Mouse (Mus musculus): ENCODE measurements at regions not wholly inside any gene's neighbourhood (a gene's known extent, or its start where the extent isn't known, plus 50 kb on each side); places are given as distances from the start of the nearest gene placed in this dataset.
"Not testable (repeated sequence)": the region's sequence is repeated elsewhere in the genome, so short reads cannot be mapped to it uniquely, and the experiment has no call there.

DNA sequence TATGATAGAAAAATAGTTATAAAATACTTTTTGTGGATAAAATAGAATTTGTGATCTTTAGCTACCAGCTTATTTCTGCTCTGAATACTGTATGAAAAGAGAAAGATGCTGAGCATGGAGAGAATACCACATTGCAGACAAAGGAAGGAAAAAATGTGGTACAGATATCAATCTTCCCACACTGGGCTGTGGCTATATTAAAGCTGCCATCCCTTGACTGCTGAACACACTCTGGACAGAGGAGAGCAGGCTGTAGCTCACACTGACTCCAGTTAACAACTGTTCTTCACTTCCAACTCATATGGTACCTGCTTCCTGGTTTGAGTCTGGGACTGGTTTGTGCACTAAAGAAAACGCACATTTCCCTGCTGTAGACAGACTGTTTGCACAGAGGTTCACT, 76.7 kb upstream of the Try4 start:
- no peak for DNase-seq

DNA sequence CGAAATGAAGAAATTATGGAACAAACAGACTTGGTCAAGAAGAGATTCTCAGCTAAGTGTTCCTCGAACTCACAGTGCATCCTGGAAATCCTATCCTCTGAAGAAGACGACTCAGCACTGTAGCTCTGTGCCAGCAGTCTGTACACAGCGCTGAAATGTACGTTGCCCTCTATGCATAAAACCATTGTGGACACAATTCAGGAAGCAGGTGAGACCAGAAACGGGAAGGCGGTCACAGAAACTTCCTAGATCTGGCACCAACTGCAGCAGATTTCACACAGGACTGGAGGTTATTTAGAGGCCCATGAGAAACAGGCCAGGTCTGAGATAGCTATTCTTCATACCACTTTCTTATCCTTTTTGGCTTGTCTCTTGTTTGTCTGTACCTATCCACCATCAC, 83.7 kb upstream of the Try4 start:
- DNase-seq: no peak

- no peak for DNase-seq
Observed at GRCm38 (mm10) chr6:41215857-41216256, 86.2 kb upstream of the Try4 start.

- DNase-seq: no peak
Observed at GRCm38 (mm10) chr6:41205864-41206263, 96.2 kb upstream of the Try4 start.

GRCm38 (mm10) chr6:41202882-41203281, 99.2 kb upstream of the Try4 start:
- no peak for DNase-seq

- DNase-seq: no peak
Observed at GRCm38 (mm10) chr6:41202302-41202701, 99.8 kb upstream of the Try4 start.

DNA sequence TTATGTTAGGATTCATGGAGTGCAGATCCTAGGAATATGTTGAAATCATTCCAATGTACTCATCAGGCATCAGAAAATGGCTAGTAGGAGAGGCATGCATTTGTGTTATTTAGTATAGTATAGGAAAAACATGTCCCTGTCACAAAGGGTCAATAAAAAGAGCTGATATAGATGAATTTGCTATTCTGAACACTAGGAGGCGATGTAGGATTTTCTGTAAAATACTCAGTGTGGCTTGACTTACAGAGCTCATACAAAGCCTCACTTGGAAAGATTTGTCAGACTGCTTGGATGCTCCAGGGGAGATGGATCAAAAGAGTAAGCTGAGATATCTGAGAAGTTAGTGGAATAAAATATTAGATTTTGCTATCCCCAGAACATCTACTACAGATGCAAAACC, 107.6 kb upstream of the Try4 start:
- peak; percentile 4 for DNase-seq

DNA sequence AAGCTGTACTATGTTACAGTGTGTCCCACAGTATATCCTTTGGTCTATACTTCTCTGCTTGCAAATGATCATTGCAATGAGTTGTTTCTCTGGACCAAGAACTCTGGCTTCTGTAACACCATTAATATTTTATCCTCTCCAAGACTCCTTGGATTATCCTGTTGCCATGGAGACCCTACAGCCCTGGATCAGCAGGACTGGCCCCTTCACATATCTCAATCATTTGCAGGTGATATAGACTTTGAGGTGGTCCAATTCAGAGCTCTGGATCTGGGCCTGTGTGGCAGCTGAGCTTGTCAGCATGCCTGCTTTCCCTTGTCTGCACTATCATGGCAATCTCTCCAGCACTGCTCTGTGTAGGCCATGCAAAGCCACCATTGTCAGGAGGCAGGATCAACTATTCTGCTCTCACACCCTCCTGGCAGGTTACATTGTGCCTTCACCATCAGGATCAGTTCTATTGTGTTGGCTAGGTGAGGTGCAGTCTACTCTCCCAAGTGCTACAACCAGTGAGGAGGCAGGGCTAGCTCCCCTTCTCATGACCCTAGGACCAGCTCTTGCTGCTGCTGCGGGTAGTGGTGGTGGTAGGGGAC, 110.2 kb upstream of the Try4 start:
- no peak for DNase-seq

- DNase-seq: no peak
Observed at GRCm38 (mm10) chr6:41188910-41189309, 113.2 kb upstream of the Try4 start.

DNA sequence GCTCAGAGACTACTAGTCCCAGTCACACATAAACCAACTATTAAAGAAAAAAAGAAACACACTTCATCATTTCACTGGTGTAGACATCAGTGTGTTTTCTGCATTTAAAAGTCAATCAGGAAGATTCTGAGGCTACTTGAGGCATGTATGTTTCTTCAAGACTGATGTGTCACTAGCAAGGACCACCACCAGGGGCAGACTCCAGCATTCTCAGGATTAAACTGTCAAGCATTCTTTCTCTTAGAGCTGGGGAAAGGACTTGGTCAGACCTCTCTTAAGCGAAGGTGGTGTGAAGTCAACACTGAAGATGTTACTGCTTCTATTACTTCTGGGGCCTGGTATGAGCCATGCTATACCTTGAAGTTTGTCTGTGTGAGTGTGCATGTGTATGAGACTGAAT, 114.1 kb upstream of the Try4 start:
- DNase-seq: no peak

DNA sequence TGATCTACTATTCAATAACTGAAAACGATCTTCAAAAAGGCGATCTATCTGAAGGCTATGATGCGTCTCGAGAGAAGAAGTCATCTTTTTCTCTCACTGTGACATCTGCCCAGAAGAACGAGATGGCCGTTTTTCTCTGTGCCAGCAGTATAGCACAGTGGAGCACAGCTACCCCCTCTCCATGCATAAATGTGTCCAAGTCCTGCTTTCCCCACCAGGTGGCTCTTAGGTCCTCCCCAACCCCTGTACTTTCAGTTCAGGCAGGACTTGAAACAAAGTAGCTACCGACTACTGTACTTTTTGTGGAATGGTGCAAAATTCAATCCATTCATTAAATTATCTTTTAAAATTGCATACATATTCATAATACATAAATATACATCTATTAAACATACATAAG, 123.2 kb upstream of the Try4 start:
- DNase-seq: no peak

- no peak for DNase-seq
Observed at GRCm38 (mm10) chr6:41178019-41178418, 124.0 kb upstream of the Try4 start.

DNA sequence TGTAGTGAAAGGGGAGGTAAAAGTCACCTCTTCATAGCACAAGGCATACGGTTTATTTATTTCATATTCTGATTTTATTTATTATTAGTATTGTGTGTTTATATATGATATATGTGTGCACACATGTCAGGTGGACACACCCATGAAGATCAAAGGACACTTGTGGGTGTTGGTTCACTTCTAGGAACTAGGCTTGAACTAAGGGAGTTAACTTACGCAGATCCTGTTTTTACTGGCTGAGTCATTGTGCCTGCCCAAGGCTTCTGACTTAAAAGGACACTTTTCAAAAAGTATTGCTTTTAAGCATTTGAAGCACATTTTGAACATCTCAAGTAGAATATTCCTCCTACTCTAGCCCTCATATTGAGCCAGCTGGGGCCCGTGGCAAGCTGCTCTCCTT, 124.9 kb upstream of the Try4 start:
- DNase-seq: no peak

- DNase-seq: no peak
Observed at GRCm38 (mm10) chr6:41176034-41176433, 126.0 kb upstream of the Try4 start.

- no peak for DNase-seq
Observed at GRCm38 (mm10) chr6:41163491-41163890, 128.2 kb upstream of the 2210010C04Rik start.

DNA sequence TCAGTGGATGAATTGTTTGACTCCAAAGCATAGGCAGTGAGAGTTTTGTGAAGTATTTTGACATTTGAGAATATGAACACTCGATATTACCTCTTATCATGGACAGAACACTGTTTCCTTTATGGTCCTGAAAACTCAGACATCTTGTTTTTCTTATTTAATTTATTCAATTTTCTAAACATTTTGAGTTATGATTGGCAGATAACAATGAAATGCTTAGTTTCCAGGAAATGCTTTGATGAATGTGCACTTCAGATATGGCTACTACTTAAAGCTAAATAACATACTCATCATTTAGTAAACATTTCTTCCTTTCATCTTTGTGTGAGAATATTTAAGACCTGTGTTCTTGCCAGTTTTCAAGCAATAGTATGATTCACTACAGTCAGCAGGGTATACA, 126.4 kb upstream of the 2210010C04Rik start:
- DNase-seq: no peak

- DNase-seq: no peak
Observed at GRCm38 (mm10) chr6:41152101-41152500, 116.8 kb upstream of the 2210010C04Rik start.

GRCm38 (mm10) chr6:41151542-41151941, 116.2 kb upstream of the 2210010C04Rik start:
- no peak for DNase-seq

GRCm38 (mm10) chr6:41140916-41141315, 105.6 kb upstream of the 2210010C04Rik start:
- no peak for DNase-seq

GRCm38 (mm10) chr6:41137401-41137777, 102.1 kb upstream of the 2210010C04Rik start:
- DNase-seq: not testable (repeated sequence)

DNA sequence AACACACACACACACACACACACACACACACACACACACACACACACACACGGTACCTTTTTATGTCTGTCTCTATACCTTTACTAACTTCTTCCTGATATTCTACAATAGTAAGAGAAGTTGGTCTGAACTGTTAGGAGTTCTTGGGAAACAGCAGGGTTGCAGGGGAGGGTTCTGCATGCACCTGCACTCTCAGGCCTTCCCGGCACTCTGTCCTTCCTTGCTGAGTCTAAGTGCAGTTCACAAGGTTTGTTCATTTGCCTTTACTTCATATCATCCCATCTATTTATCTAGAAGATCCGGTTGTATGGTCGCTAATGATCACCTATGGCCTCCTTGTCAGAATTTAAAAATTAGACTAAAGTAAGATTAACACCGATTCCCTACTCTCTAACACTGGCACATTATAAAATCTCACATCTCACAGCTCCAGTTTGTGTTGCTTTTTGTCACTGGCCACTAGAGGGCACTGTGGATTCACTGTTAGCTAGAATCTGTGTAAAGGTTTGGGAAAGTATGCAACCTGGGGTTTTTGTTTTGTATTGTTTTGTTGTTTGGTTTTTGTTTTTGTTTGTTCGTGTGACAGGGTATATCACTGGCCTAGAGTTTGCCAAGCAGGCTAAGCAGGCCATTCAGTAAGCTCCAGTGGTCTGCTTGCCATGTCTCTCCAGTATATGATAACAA, 101.5 kb upstream of the 2210010C04Rik start:
- DNase-seq: peak; percentile 36

DNA sequence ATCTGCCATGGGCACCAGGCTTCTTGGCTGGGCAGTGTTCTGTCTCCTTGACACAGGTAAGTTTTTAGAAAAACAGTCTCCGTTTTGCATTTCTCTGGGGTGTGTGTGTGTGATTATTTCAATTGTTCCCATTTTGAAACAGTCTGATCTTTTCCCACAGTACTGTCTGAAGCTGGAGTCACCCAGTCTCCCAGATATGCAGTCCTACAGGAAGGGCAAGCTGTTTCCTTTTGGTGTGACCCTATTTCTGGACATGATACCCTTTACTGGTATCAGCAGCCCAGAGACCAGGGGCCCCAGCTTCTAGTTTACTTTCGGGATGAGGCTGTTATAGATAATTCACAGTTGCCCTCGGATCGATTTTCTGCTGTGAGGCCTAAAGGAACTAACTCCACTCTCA, 99.9 kb upstream of the 2210010C04Rik start:
- no peak for DNase-seq

- DNase-seq: no peak
Observed at GRCm38 (mm10) chr6:41129906-41130305, 94.6 kb upstream of the 2210010C04Rik start.

DNA sequence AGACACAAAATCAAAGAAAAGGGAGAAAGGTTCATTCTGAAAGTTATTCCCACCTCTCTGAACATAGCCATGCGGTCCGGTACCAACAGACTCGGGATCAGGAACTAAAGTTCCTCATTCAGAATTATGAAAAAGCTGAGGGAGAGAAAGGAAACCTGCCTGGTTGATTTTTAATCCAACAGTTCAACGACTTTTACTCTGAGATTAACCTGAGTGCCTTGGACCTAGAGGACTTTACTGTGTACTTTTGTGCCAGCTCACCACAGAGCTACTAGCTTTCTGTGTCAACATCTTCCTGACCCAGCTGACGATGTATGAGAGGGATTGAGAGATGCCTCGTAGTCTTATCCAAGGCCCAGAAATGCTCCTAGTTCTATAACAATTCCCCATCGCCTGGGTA, 92.5 kb upstream of the 2210010C04Rik start:
- DNase-seq: peak; percentile 64

- DNase-seq: no peak
Observed at GRCm38 (mm10) chr6:41126855-41127254, 91.5 kb upstream of the 2210010C04Rik start.
